Mouse (Mus musculus): ENCODE results near the gene Agbl5.

Gene Agbl5

DNA sequence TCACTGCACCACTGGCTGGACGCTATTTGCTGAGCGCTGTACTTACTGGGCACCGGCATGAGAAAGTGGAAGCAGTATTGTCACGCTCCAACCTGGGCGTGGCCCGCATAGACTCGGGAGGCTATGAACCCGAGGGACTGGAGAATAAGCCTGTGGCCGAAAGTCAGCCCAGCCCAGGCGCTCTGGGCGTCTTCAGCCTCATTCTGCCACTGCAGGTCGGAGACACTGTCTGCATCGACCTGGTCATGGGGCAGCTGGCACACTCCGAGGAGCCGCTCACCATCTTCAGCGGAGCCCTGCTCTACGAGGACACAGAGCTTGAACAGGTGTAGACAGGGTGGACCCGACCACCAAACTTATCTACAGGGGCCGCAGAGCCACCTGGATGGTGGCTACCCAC, 32.1 kb downstream of the Agbl5 start:
- DNase-seq (ENCODE audit: low spot score) = no peak

DNA sequence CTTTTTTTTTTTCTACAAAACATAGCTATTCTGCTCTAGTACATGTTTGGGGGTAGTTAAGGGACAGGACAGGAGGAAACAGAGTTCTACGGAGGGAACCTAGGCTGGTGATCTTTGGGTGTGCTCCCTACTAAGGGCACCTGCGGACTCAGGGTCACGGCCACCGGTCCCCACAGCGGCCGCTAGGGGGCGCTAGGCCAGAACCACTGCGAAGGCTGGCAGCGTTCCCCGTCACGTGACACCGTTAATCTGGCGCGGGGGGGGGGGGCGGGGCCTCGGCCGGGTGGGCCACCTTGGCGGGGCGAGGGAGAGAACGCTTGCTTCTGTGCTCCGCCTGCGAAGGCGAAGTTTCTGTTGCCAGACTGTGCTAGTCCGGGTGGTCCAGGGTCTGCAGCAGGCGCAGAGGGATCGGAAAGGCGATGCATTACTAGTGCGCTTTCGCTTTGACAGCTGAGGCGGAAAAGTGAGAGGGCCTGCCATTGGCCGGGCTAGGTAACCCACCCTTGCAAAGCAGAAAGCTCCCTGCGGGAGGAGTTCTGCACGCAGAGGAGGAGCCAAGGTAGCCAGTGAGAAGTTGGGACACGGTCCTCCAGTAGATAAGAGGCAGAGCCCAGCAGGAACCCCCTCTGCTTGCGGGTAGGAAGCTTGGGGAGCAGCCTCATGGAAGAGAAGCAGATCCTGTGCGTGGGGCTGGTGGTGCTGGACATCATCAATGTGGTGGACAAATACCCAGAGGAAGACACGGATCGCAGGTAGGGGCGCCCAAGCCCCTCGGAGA, 33.0 kb downstream of the Agbl5 start, which contains the start of gene Khk:
TSS of gene Khk (plus strand) at position 176 of the 778 bp plus-strand sequence.
- peak; percentile 89 for DNase-seq (ENCODE audit: low spot score)

DNA sequence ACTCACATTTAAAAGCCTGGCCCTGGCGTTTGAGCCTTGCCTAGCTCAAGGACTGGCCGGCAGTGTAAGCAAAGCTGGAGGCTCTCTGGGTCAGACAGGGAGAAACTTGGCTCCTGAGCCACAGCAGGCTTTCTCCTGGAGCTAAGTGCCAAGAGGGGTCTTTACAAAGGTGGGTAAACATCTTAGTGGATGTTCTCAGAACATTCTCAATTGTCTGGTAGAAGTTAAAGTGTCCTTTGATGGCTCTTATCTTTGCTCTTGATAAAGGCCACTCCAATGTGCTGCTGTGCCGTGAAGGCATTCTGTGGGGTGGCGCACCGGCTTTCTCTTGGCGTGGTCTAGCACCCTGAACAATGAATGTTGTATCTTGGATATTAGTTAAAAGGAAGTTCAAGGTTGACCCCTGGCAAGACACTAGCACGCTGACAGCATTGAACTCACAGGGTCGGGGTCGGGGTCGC, 34.1 kb downstream of the Agbl5 start:
- no peak for DNase-seq (ENCODE audit: low spot score)

DNA sequence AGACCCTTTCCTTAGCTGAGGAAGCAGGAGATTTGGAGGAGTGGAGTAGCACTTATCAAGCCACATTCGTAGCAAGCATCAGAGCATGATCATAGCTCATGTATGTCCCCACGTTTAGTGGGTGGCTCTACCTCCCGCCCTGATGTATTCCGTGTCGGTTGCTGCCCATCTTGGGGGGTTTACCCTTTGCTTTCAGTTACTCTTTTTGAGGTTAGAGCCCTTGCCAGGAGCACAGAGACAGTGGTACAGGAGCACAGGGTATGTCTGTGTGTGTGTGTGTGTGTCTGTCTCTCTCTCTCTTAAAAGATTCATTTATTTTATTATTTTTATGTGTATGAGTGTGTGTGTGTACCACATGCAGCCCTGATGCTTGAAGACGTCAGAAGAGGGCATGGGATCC, 34.6 kb downstream of the Agbl5 start:
- no peak for DNase-seq (ENCODE audit: low spot score)

DNA sequence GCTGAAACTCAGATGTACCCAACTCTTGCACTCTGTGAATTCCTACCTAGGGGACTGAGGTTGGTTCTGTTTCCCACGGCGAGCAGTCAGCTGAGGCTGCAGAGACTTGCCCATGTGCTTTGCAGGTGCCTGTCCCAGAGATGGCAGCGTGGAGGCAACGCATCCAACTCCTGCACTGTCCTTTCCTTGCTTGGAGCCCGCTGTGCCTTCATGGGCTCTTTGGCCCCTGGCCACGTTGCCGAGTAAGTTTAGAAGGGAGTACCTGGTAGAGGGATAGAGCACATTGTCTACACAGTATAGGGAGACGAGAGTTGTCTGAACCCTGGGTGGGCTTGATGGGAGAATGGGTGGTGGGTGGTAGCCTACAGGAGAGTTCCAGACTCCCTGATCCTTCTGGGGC, 36.1 kb downstream of the Agbl5 start:
- no peak for DNase-seq (ENCODE audit: low spot score)

DNA sequence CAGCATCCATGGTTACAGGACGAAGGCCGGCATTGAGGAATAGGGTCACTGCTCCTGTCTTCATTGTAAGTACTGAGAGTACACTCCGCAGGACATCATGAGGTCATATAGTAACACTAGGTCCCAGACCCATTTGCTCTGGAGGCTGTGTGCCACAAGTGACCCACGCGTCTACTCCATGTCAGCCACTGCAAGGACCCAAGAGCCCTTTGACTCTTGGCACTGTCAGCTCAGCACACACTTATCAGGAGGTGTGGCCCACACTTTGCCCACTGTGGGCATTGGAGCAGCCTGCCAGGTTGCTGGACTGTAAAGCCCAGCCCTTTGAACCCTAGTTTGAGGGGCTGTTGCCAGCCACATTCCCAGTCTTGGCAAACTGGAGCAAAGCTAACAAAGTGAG, 36.7 kb downstream of the Agbl5 start:
- no peak for DNase-seq (ENCODE audit: low spot score)

DNA sequence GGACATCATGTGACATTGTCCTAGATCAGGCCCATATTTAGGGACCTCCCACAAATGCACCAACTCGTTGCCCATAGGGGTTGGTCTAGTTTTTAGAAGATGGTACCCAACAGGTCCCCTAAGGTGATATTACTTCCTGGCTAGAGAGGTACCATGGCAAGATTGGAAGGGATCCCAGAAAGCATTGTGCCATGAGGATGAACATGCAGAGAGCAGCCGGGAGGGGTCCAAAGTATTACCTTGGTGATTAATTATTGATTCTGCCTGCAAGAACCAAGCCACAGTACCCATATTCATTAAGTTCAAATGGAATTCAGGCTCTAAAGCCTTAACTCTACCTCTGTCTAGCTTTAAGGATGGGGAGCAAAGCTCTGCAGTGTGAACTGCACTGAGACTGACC, 37.6 kb downstream of the Agbl5 start:
- no peak for DNase-seq (ENCODE audit: low spot score)

DNA sequence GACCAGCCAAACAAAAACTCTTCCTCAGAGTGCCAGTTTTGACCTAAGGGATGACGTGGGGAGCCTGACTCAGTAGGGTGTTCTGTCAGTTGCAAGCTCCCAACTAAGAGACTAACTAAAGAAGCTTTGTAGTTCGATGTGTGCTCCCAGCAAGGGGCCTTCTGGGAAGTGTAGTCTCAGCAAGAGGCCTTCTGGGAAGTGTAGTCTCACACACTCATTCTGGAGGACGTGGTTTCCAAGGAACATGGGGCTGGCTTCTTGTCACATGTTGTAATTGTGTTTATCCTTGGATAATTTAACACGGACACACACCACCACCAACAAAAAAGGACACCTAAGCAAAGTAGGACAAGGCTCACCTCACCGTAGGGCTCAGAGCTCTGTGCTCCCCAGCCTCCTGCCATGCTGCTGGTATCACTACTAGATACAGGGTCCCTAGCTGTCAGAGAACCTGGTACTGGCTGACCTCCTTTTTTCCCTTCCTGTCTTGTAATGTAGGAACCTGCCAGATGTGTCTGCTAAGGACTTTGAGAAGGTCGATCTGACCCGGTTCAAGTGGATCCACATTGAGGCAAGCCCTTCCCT, 39.5 kb downstream of the Agbl5 start:
- DNase-seq (ENCODE audit: low spot score) = no peak

DNA sequence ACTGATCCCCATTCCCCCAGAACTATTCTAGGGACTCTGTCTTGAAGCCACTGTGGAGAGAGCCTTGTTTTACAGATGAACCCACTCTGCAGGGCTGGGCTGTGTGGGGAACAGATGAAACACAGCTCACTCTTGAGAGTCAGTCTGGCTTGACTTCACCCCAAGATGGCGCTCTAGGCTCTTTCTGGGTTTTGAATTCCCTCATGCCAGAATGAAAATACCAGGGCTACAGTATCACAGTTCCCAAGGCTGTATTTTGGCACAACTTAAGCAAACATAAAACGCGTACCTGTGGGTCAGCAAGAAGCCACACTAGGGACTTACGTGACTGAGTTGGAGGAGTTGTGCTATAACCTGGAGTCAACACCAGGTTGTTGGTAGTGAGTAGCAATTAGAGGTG, 41.6 kb downstream of the Agbl5 start:
- peak; percentile 37 for DNase-seq (ENCODE audit: low spot score)

DNA sequence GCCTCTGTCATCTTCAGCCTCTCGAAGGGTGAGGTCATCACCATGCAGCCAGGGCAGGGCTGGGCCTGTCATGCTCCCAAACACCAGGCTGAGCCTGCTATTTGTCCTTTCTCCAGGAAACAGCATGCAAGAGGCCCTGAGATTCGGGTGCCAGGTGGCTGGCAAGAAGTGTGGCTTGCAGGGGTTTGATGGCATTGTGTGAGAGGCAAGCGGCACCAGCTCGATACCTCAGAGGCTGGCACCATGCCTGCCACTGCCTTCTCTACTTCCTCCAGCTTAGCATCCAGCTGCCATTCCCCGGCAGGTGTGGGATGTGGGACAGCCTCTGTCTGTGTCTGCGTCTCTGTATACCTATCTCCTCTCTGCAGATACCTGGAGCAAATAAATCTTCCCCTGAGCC, 42.4 kb downstream of the Agbl5 start:
- DNase-seq (ENCODE audit: low spot score) = no peak

DNA sequence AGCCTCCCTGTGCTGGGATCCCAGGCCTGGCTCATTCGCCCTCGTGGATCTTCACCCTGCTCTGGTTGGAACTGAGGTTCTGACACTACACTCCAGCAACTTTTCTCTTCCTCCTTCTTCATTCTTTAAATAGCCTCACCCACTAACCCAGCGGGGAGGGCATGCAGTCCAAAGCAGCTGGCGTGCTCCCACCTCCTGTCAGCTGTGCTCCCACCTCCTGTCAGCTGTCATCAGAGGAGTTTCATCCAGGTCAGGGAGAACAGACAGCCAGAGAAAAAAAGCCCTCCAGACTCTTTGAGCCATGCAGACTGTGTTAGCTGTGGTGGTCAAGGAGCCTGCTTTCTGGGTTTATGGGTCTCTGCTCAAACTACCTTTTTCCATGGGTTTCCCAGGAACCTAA, 42.9 kb downstream of the Agbl5 start:
- no peak for DNase-seq (ENCODE audit: low spot score)

DNA sequence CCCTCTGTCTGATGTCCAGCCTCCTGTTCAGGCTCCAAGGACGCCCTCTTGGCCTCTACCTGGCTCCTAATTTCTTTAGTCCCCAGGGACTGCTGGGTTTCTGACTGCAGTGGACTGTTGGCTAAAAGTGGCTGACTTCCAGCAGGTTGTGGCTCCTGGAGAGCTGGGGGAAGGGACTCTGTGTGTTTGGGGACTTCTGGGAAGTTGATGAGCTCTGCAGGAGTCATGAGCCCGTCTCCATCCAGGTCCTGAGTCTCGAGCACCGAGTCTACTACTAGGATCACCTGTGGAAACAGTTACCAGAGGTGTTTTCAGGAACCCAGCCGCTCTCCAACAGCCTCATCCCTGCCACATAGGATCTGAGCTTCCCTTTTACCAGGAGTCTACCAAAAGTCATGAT, 45.2 kb downstream of the Agbl5 start:
- no peak for DNase-seq (ENCODE audit: low spot score)

DNA sequence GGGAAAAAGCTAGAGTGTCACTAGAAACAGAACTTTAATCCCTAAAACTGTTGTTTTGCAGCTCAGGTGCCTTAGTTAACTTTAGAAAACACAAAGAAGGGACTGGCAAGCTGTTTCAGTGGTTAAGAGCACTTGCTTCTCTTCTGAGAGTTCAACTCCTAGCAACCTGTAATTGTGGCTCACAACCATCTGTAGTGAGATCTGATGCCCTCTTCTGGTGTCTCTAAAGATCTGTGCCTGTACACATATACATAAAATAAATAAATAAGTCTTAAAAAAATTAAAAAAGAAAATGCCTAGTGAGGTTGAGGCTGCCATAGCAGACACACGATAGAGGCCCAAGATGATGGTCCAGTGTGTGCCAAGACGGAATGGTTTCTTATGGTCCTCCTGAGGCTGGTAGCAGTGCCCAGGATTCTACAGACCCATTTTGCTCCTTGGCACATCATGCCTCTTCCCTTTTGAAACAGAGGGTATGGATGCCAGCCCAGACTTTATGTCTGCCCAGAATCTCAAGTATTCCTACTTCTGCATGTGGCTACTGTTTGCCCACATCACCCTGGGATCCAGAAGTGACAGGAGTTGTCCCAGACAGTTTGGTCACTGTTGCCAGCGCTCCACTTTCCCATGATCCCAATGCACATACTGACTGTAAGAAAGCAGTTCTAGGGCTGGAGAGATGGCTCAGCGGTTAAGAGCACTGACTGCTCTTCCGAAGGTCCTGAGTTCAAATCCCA, 46.4 kb downstream of the Agbl5 start:
- DNase-seq (ENCODE audit: low spot score) = no peak

DNA sequence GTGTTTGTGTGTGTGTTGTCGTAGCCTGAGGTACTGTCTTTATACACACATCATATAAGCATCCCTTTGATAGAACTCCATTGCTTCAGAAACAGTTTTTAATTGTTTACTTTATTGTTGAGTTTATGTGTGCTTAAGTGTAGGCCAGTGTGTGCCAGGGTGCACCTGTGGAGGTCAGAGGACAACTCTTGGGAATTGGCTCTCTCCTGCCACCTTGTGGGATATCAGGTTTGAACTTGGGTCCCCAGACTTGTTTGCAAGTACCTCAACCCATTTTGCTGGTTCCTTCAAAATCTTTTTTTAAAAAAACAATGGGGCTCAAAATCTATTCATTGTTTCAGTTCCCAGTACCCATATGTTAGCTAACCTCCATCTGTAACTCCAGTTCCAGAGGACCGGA, 54.5 kb downstream of the Agbl5 start:
- no peak for DNase-seq (ENCODE audit: low spot score)

DNA sequence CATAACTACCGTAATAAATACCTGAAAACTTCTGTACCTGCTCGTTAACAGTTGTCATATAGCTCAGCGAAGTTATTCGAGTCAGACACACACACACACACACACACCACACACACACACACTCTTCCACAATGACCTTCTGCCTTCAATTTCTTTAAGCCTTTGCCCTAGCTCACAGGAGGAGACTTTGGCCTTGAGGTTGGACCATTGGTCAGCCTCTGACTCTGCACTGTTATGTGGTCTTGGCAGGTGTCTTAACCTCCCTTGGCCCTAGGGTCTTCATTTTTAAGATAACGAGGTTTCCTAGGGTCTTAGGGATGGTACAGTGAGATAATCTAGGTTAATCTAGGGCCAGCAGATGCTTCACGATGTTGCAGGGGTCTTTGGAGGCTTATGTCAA, 55.9 kb downstream of the Agbl5 start:
- no peak for DNase-seq (ENCODE audit: low spot score)

DNA sequence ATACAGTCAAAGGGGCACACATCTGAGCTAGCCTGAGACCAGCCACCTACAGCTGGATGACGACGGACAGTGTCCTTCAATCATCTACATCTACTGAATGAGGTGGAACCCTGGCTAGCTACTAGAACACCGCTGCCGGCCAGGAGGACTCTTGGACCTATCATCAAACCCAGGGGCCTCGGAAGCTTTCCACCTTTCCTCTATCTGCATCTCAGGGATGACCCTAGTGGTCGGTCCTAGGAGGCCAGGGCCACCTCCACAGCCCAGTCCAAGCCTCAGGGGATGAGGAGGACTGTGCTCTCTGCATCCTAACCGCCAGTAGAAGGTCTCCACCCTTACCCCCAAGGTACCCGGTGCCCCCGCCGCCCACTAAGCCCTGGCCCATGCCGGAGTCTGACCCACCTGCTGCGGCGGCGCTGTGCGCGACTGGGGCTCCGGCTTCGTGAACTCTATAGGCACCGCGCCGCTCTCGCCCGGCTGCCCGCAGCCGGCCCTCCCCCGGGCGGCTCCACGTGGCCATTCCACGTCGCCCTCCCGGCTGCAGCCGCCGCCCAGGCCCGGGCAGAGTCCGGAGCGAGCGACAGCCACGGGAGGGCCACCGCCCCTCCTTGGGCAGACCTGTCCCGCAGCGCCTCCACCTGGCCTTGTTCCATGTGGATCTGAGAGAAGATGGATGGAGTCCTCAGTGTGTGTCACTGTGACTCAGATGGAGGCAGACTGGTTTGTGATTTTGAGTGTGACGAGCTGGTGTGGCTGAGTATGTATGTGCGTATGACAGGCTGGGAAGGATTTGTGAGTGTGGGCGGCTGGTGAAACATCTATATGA, 56.7 kb downstream of the Agbl5 start, which contains the start of gene Cgref1:
TSS of gene Cgref1 (minus strand) at position 636 of the 826 bp plus-strand sequence.
- peak; percentile 16 for DNase-seq (ENCODE audit: low spot score)

DNA sequence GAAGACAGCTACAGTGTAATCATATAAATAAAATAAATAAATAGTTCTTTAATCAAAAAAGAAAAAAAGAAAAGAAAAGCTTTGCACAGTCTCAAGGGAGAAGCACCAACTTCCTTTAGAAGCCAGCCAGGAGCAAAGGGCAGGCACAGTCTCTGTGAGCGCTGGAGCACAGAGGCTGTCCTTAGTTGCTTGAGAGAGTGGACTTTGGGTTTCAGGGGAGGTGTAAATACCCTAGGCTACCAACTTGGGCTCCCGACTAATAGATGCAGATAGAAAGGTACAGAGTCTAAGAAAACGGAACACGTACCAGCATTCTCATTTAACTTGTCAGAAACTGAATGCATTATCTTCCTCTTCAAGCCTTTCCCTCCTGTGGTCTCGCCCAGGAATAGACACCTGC, 60.1 kb downstream of the Agbl5 start:
- DNase-seq (ENCODE audit: low spot score) = no peak

DNA sequence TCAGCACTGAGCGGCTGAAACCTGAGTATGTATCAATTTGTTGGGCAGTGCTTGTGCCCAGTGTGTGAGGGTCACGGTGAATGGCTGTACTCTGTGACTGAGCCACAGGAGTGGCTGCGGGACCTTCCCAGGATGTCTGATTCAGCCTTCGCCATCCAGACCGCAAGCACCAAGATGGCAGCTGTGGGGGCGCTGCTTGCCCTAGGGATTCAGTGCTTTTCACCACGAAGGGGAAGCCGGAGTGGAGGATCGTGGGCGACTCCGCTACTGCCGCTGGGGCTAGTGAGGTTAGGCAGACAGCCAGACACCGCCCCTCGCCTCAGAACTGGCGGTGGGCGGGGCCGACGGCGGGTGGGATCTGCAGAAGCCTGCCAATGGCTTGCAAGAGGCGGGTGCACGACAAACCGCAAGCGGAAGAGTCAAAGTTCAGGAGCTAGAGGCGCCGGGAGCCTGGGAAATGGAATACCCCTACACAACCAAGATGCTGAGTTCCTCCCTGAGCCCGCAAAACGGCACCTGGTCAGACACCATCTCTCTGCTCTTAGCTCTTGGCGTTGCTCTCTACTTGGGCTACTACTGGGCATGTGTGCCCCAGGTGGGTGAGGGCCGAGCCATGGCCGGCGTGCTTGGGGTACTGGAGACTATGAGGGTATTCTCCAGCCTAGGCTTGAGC, 61.3 kb downstream of the Agbl5 start:
- DNase-seq (ENCODE audit: low spot score) = peak; percentile 92

DNA sequence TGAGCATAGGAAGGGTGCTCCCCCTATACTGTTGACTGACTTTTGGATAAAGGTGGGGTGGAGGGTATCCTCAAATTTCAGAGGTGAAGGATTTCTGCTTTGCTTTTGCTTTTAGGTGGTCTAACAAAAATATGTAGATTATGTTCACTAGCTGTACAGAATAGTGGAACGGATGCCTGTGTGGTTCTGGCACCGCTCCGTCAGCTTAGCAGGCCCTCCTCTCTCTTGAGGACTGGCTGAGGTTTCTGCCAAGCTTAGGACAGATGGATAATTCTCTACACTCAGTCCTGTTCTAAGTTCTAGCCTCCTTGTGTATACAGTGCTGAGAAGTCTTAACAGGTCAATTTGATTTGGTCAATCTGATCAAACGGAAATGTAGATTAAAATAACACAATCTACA, 62.0 kb downstream of the Agbl5 start:
- no peak for DNase-seq (ENCODE audit: low spot score)

DNA sequence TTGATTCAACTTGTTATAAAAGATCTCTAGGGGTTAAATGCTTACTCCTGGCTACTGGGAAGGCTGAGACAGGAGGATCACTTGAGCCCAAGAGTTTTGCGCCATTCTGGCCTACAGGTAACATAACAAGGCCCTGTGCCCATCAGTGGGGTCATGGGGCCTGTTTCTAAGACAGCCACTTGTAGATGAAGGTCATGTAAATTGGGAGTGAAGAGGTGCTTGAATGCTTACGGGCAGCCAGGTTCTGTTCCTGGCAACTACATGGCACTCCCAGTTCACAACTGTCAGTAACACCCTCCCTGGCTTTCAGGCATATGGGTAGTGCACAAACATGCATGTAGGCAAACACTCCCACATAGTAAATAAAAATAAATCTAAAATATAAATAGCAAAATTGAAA, 62.4 kb downstream of the Agbl5 start:
- DNase-seq (ENCODE audit: low spot score) = no peak

DNA sequence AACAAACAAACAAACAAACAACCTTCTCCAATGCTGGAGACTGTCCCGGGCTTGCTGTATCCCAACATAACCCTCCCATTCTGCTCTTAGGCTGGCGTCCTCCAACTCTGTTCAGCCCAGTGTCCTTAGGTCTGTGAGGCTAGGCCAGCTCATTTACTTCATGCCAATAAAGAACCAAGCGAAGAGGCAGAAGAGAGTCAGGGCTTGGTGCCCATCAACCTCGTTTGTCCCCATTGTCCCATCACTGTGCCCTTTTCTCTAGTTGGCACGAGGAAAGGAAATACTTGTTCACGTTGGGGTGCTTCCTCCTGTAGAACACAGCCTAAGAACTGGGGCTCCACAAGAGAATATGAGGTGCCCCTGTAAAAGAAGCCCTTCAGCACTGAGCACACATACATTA, 63.2 kb downstream of the Agbl5 start:
- DNase-seq (ENCODE audit: low spot score) = no peak

DNA sequence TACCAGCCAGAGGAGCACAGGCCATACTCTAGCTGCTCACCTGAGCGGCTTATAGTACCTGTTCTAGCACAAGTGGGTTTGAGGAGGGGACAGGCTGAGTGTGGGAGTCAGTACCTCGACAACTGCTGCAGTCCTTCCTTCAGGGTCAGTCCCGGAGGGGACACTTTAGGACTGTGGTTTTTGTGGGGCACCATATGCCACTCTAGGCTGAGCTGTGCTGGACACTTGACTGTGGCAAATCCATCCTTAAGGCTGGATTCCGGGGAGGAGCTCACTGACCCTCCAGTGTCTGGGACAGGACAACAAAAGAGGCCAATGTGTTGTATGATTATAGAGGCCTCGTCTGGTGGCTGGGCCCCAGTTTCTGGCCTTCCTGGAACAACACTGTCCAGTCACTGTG, 64.1 kb downstream of the Agbl5 start:
- DNase-seq (ENCODE audit: low spot score) = no peak

Data from T-cell, adult 2 months (primary cell).